Mouse (Mus musculus): Measurements from ENCODE around the gene Olfr1028. TPM values are rescaled to one million over a fixed set of nuclear protein-coding genes. Genes with fewer than 3 reads are reported as not detected.

Gene Olfr1028
- not detected for polyA plus RNA-seq (2017; shearing (Covaris generic))

GRCm38 (mm10) chr2:85950137-85950536 is at the start of gene Olfr1028:
Olfr1028 (plus strand) TSS chr2:85950437.

GRCm38 (mm10) chr2:85904952-85905351 is 45.3 kb upstream of the Olfr1028 start, which contains the start of gene Olfr1024:
Olfr1024 (minus strand) TSS chr2:85905052.

GRCm38 (mm10) chr2:85914893-85915292 is 35.3 kb upstream of the Olfr1028 start, which contains the start of gene Olfr1025-ps1:
Olfr1025-ps1 (plus strand) TSS chr2:85915193.

GRCm38 (mm10) chr2:85921258-85921657 is 29.0 kb upstream of the Olfr1028 start, which contains the start of gene Olfr1026:
Olfr1026 (plus strand) TSS chr2:85921558.

GRCm38 (mm10) chr2:85973595-85973994 is 23.4 kb downstream of the Olfr1028 start, which contains the start of gene Olfr1029:
Olfr1029 (plus strand) TSS chr2:85973895.

GRCm38 (mm10) chr2:85978976-85979375 is 28.7 kb downstream of the Olfr1028 start, which contains the start of gene Olfr1030:
Olfr1030 (plus strand) TSS chr2:85979276.

GRCm38 (mm10) chr2:85990004-85990403 is 39.8 kb downstream of the Olfr1028 start, which contains the start of gene Olfr1031:
Olfr1031 (plus strand) TSS chr2:85990304.

Other genes with a start within 250 kb of the Olfr1028 start
- gene Olfr1009, start 235.0 kb upstream of the Olfr1028 start, polyA plus RNA-seq (2017; shearing (Covaris generic)): not detected
- not detected for gene Olfr1012, start 187.7 kb upstream of the Olfr1028 start, polyA plus RNA-seq (2017; shearing (Covaris generic))
- not detected for gene Olfr1013, start 183.3 kb upstream of the Olfr1028 start, polyA plus RNA-seq (2017; shearing (Covaris generic))
- 0.07 TPM for gene Olfr1014, start 177.7 kb upstream of the Olfr1028 start, polyA plus RNA-seq (2017; shearing (Covaris generic))
- gene Olfr1015, start 168.4 kb upstream of the Olfr1028 start, polyA plus RNA-seq (2017; shearing (Covaris generic)): not detected
- 0.32 TPM for gene Olfr1016, start 147.9 kb upstream of the Olfr1028 start, polyA plus RNA-seq (2017; shearing (Covaris generic))
- not detected for gene Olfr1018, start 132.0 kb upstream of the Olfr1028 start, polyA plus RNA-seq (2017; shearing (Covaris generic))
- not detected for gene Olfr1019, start 105.0 kb upstream of the Olfr1028 start, polyA plus RNA-seq (2017; shearing (Covaris generic))
- not detected for gene Olfr1020, start 103.4 kb upstream of the Olfr1028 start, polyA plus RNA-seq (2017; shearing (Covaris generic))
- not detected for gene Olfr1022, start 81.8 kb upstream of the Olfr1028 start, polyA plus RNA-seq (2017; shearing (Covaris generic))
- not detected for gene Olfr1023, start 64.8 kb upstream of the Olfr1028 start, polyA plus RNA-seq (2017; shearing (Covaris generic))
- gene Olfr1024, start 45.4 kb upstream of the Olfr1028 start, polyA plus RNA-seq (2017; shearing (Covaris generic)): not detected
- not detected for gene Olfr1025-ps1, start 35.2 kb upstream of the Olfr1028 start, polyA plus RNA-seq (2017; shearing (Covaris generic))
- gene Olfr1026, start 28.9 kb upstream of the Olfr1028 start, polyA plus RNA-seq (2017; shearing (Covaris generic)): not detected
- gene Olfr1029, start 23.5 kb downstream of the Olfr1028 start, polyA plus RNA-seq (2017; shearing (Covaris generic)): 0.10 TPM
- gene Olfr1030, start 28.8 kb downstream of the Olfr1028 start, polyA plus RNA-seq (2017; shearing (Covaris generic)): 0.04 TPM
- not detected for gene Olfr1031, start 39.9 kb downstream of the Olfr1028 start, polyA plus RNA-seq (2017; shearing (Covaris generic))
- not detected for gene Olfr1032, start 55.1 kb downstream of the Olfr1028 start, polyA plus RNA-seq (2017; shearing (Covaris generic))
- 3.2 TPM for gene Olfr1033, start 70.2 kb downstream of the Olfr1028 start, polyA plus RNA-seq (2017; shearing (Covaris generic))
- not detected for gene Olfr1034, start 95.4 kb downstream of the Olfr1028 start, polyA plus RNA-seq (2017; shearing (Covaris generic))
- not detected for gene Olfr1036, start 123.6 kb downstream of the Olfr1028 start, polyA plus RNA-seq (2017; shearing (Covaris generic))
- not detected for gene Olfr1037, start 136.9 kb downstream of the Olfr1028 start, polyA plus RNA-seq (2017; shearing (Covaris generic))
- not detected for gene Olfr1039, start 185.5 kb downstream of the Olfr1028 start, polyA plus RNA-seq (2017; shearing (Covaris generic))
- gene Olfr1040, start 196.3 kb downstream of the Olfr1028 start, polyA plus RNA-seq (2017; shearing (Covaris generic)): not detected
- 0.05 TPM for gene Olfr1042, start 211.4 kb downstream of the Olfr1028 start, polyA plus RNA-seq (2017; shearing (Covaris generic))
- 0.11 TPM for gene Olfr1043, start 217.1 kb downstream of the Olfr1028 start, polyA plus RNA-seq (2017; shearing (Covaris generic))
- not detected for gene Olfr1044, start 227.4 kb downstream of the Olfr1028 start, polyA plus RNA-seq (2017; shearing (Covaris generic))
- gene Olfr52, start 235.2 kb downstream of the Olfr1028 start, polyA plus RNA-seq (2017; shearing (Covaris generic)): not detected

Measured in CD4-positive, CD25-positive, alpha-beta regulatory T cell (primary cell).